Mouse (Mus musculus): ENCODE data around the gene Olfr951.

The Olfr951 gene

DNA sequence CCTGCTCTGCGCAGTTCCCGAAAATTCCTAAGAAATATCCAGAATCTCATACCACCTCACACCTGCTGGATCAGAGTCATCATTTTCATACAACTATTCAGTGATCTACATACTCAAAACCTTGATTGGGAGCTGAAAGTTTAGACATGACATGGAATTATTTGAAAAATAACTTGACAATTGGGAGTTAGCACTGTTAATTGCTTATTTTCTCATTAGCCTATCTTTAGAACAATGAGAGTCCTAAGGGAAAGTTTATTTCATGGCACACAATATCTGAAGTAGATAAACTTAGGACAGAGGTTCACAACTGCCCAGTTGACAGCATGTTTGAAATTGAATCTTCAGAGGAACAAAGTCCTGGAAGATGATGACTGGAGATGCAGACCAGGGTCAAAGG is at the start of gene Olfr951:
Olfr951 (plus strand) TSS at position 301 of the 400 bp plus-strand sequence.
- DNase-seq (ENCODE audit: low read depth, low spot score): no peak

DNA sequence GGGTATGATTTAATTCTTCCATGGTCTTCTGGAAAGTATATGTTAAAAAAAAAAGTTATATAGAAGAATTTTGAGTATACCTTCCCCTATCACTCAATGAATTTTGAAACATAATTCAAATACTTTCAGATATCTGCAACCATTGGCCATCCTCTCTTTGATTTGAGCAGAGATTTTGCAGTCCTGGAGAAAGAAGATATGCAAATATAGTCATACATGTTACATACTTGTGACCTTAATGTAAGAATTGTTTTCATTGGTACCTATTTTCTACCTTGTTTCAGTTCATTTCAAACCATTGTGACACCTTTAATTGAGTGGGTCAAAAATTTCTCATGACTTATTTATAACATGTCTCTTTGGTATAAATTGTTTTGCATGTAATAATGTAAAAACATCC is 39.8 kb downstream of the Olfr951 start, which contains the start of gene Olfr952:
Olfr952 (minus strand) TSS at position 101 of the 400 bp plus-strand sequence.
- no peak for DNase-seq (ENCODE audit: low read depth, low spot score)

Data from 3T3-L1 (cell line).